Mouse (Mus musculus) megakaryocyte-erythroid progenitor cell, adult 5-6 weeks (primary cell): ENCODE measurements around the gene Bach2. TPM values are rescaled to one million over a fixed set of nuclear protein-coding genes. Genes with fewer than 3 reads are reported as not detected.

Experiments
- ATAC-seq: replicated peaks from 2 replicates; pipeline ENCODE4 v1.8.0; 2016; ENCODE audit warnings: mild to moderate bottlenecking, inconsistent platforms; ENCODE audit not compliant: severe bottlenecking, poor library complexity, low FRiP score, low TSS enrichment
- total RNA-seq, 2 experiments: library from RNA; stranded (forward) in 1 of 2; stranded (reverse) in 1 of 2; fragments of 200-1000, 215-1000 nt in 1 of 2; fragments of >200 nt in 1 of 2; fragmentation: Nextera tagmentation in 1 of 2; gene quantifications; 2 replicates each; pipeline ENCODE4 v1.2.3; 2014 to 2017

The Bach2 gene
- total RNA-seq, 2 experiments from 2014 or later: 0.52 to 16.9 TPM

GRCm38 (mm10) chr4:32347202-32347601 lies 108.6 kb downstream of the Bach2 start:
- no peak for ATAC-seq

GRCm38 (mm10) chr4:32347711-32348110 lies 109.1 kb downstream of the Bach2 start:
- no peak for ATAC-seq

DNA sequence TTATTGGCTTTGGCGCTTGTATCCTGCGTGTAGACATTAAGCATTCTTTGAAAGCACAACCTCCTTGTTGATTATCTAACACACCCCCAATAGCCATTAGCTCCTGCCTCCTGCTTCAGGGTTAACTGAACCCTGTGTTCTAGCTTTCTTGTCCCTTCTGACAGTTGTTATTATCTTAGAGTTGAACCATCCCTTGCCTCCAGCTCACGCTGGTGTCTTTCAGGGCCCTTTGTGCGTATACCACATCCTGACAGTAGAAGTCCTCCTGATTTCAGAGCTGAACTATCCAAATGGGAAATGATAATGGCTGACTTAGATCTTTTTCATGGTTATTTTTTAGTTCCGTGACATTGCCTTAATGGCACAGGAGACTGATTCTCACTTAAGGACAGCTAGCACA lies 110.8 kb downstream of the Bach2 start:
- ATAC-seq: no peak

DNA sequence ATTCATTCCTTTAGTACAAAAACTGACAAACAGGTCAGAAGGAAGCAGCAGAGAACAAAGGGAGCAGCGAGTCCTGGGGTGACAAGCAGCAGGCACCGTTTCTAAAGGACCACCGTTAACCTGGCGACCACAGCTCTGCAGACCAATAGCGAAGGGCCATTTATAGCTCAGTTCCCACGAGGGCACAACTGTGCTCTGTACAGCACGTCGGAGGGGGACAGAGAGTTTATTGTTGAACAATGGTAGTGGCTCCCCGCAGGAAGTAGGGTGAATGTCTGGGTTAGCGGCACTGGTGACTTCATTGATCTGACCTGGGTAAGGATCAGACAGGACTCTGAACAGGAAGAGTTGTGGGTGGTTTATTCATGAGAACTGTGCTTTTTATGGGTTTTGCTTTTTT lies 112.6 kb downstream of the Bach2 start:
- ATAC-seq: 0 out of 2 replicates have a peak, but pooled peaks have one; percentile 28

DNA sequence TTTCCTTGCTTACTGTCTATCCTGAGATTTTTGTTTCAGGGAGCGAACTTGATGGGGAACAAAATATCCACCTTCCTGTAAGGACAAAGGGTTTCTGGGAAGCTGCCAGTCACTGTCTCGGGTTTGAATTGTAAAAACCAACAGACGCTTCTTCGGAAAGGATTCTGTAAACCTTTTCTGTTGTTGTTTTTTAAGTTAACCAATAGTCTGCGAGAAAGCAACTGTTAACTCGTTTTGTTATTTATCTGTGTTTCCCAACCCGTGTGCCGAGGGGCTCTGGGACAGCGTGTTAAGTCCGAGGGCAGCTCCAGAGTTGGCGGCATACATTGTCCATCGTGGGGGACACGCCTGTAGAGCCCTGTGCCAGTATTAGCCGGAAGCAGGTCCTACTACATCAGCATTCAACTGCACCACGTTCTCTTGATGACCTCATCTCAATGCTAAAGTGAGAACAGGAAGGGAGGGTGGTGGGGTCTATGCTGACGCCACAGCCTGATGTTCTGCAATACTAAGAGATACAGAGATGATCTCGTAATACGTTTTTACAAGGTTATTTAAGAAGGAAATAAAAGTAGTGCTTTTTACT lies 113.2 kb downstream of the Bach2 start:
- no peak for ATAC-seq

- no peak for ATAC-seq
Measured at GRCm38 (mm10) chr4:32352442-32352841, 113.8 kb downstream of the Bach2 start.

GRCm38 (mm10) chr4:32352842-32353241 lies 114.2 kb downstream of the Bach2 start:
- no peak for ATAC-seq

DNA sequence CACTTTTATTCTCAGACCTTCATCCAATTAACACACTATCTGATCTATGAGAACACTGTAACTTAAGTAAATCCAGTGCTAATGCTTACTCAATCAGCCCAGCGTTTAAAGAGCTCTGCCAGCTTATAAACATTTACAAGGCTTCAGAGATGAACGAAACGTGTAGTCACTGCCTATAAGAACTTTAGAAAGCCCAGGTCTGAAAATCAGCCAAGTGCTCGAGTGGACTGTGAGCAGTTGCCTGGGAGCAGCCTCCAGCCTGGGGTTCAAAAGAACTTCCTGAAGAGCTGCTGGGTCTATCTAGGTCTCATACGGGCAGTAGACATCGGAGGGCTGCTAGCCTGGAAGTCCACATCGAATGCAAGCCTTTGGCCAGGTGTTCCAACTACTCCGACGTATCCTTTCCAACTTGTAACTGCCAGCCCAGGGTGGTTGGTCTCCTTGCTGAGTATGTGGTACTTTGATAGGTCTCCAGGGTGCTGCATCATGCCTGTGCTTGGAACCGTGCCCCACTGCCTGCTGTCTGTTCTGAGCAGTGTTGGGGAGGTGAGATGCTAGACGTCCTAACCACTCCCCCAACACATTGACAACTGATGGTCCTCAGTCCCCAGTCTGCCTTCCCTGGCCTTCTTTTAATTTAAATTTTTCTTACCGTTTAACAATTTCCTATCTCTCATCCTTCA lies 117.5 kb downstream of the Bach2 start:
- peak; percentile 97 for ATAC-seq

DNA sequence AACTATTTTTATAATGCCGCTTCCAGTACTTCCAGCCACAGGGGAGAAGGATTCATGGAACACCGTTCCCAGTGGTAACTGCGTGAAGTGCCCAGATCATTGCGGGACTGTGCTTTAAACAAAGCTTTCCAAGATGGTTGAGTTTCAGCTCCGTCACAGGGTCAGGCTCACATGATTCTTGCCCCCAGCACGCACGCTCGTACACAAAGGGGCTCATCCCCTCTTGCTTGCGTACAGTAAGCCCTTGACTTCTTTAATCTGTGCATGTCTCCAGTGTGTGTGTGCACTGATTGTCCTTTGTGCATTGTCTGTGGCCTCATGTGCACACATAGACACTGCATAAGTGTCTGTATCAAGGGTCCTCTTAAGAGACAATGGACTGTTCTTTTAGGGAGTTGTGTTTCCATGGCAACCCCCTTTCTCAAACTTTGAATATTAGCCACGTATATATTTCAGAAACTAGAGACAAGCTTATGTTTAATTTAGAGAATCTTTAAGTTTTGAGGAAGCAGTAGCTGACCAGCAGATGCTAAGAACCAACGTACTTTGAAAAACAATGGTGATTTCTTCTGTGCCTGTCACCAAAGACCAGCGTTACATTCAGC lies 119.5 kb downstream of the Bach2 start:
- no peak for ATAC-seq

DNA sequence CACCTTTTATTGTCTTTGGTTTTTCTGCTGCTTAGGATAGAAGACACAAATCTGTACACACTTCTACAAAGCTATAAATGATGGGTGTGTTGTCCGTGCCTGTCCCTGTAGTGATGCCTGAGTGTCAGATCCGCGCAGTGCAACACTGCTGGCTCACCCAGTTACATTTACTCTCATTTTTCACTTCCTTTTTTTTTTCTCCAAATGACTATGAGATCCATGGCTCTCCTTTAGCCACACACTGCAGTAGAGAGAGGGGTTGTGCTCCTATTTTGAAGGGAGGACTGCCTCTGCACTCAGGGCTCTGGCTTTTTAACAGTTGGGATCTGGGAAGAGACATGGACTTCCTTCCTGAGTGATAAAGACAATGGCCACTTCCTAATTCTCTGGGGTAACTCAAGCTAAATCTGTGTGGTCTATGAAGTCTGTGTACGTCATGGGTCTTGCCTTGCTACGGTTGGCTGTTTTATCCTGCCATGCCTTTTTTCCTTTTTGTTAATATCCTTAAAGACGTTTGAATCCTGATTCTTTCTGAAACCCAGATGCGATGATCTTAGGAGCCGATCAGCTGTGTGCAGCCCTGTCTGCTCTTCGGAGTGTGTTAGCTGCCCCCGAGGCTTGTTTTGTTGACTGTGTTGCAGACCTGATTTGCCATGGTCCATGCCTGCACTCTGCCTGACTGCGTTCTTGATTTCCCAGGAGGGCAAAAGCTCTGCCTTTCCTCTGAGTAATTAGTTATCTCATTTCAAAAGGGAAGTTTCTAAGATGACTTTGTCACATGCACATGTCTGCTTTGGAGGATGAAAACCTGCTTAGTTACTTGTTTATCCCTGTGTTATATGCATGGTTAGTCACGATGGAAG lies 120.2 kb downstream of the Bach2 start:
- ATAC-seq: no peak

DNA sequence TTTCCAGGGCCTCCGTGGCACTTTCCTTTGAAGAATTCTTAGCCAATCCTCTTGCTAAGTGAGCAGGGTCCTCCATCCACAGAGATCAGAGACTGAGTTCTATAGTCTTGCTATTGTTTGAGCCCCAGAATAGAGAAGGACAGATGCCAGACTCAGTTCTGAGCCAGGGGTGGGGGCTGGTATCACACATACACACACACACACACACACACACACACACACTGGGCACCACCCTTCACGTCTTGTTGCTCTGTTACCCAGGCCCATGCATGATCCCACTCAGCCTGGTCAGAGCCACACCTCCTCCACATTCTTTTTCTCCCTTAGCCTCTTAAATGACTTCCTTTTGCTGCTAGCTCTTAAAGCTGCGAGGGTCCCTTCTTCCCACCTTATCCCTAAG lies 121.0 kb downstream of the Bach2 start:
- ATAC-seq: no peak

GRCm38 (mm10) chr4:32360496-32360895 lies 121.9 kb downstream of the Bach2 start:
- no peak for ATAC-seq

DNA sequence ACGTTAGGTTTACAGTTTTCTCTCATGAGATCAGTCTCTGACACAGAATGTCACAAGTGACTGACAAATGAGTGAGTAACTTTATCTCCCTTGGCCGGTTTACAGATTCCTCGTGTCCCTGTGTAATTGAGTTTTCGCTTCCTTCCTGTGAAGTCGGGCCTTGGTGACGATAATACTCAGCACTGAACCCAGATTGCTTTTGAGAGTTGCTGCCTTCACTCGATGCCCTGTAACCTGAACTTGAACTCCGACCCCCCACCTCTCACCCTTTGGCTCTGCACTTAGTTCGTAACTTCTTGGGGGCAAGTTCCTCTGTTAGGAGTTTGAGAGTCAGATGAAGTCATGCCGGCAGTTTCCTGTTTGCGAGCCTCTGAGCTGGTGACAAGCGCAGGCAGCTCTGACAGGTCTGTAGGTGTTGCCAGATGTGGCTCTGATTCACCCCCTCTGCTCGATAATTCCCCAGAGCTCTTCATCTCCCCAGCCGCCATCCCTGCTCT lies 124.9 kb downstream of the Bach2 start:
- ATAC-seq: 0 out of 2 replicates have a peak, but pooled peaks have one; percentile 11

GRCm38 (mm10) chr4:32365144-32365907 lies 126.7 kb downstream of the Bach2 start:
- peak; percentile 42; the same call in 1 of the 2 replicates for ATAC-seq

GRCm38 (mm10) chr4:32366176-32366575 lies 127.6 kb downstream of the Bach2 start:
- no peak for ATAC-seq

DNA sequence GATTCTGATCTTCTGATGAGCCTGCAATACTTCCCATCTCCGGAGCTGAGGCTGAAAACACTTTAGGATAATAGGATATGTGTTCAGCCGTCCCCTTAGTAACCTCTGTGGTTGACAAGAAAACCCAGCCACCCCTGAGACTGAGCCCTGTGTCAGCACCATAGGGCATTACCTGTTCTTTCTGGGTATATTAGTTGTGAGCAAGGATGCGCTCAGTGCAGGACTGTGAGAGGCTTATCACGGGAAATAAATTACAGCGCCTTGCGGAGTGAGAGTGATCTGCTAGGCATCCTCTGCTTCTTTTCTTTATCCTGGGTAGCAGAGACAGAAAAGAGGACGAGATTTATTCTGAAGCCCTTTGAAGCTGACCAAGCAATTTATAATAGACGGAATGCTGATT lies 129.7 kb downstream of the Bach2 start:
- no peak for ATAC-seq

GRCm38 (mm10) chr4:32373085-32373484 lies 134.5 kb downstream of the Bach2 start:
- ATAC-seq: no peak

GRCm38 (mm10) chr4:32373527-32373926 lies 134.9 kb downstream of the Bach2 start:
- ATAC-seq: no peak
